Mouse (Mus musculus): ENCODE data around the gene Cldn2. TPM values are rescaled to one million over a fixed set of nuclear protein-coding genes. Genes with fewer than 3 reads are reported as not detected.

The Cldn2 gene
- polyA plus RNA-seq, 1 experiment, result not detected

DNA sequence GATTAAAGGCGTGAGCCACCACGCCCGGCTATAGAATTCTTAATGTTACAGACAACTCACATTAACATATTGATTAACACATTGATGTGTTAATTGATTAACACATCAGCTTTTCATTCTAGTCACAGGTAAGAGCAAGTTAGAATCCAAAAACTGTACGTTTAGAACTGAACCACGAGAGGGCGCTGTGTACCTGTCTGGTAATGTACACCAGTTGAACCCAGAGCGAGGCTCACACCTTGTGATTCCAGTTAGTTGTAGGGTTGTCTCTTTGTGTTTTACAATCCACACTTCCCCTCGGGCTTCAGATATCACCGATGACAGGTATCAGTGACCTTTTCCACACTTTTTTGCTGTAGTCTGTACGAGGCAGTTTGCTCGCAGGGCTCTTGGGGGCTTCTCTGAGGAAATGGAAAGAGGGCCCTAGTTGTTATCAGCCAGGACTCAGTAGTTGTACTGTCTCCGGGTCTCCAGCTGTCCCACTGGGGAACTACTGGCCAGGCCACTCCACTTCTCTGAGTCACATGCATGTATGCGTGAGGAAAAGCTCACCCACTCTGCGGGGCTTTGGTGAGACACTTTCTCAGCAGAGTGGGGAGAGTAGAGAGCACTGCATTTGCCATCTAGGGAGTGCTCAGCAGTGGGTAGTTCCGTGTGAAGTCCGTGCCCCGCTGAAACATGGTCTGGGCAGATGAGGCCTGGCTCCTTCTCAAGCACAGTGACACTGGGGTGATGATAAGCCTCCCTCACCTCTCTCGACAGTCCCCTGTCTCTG lies 26.1 kb upstream of the Cldn2 start:
- no peak overlapping the region for H3K4me3 ChIP-seq (ENCODE audit: insufficient read depth, poor library complexity, severe bottlenecking)
- H3K79me3 ChIP-seq (ENCODE audit: low read depth), result no peaks in the 10 kb centered on the region
- TF ChIP-seq CTCF (IDR thresholded peaks at IDR 0.05; ENCODE audit: control insufficient read depth, insufficient read depth, insufficient read length) (peak; percentile 30), MYOG (IDR thresholded peaks at IDR 0.05; ENCODE audit: control insufficient read depth, extremely low read depth, insufficient read length) (no peak), CEBPB (IDR thresholded peaks at IDR 0.05; ENCODE audit: low read depth) (no peak)
- H3ac ChIP-seq (ENCODE audit: control insufficient read depth, insufficient read length, low read depth), result peak overlapping the region; percentile 69
- H3K36me3 ChIP-seq (ENCODE audit: control insufficient read depth, insufficient read depth), result no peaks in the 10 kb centered on the region
- H3K27me3 ChIP-seq (ENCODE audit: control insufficient read depth, insufficient read depth, insufficient read length), result no peaks in the 10 kb centered on the region
- H3K79me2 ChIP-seq (ENCODE audit: control insufficient read depth, insufficient read depth), result no peaks in the 10 kb centered on the region

DNA sequence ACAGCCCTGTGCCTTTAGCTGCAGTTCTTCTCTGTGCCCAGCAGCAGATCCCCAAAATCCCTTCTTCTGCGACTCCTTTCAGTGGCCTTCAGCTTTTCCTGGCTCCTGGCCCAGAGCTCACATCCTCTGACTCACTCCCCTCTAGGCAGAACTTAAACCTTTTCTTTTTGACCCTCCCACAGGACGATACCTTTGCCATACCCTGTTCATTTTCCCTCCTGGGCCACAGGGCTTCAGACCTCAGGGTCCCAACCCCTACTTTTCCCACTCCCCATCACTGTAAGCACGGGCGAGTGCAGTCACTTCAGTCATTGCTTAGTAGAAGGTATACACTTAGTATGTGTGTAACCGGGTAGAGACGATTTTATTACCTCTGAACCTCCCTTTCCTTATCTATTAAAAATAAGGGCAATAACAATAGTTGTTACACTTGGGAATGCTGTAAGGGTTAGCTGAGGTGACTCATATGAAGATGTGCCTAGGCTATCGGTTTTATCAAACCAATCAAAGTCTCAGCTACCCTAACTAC lies 25.5 kb upstream of the Cldn2 start:
- Histone ChIP-seq H3K4me3 (ENCODE audit: insufficient read depth, poor library complexity, severe bottlenecking) (no peak overlapping the region), H3K36me3 (ENCODE audit: control insufficient read depth, insufficient read depth) (no peaks in the 10 kb centered on the region), H3K79me2 (ENCODE audit: control insufficient read depth, insufficient read depth) (no peaks in the 10 kb centered on the region), H3K79me3 (ENCODE audit: low read depth) (no peaks in the 10 kb centered on the region), H3ac (ENCODE audit: control insufficient read depth, insufficient read length, low read depth) (peak overlapping the region; percentile 69), H3K27me3 (ENCODE audit: control insufficient read depth, insufficient read depth, insufficient read length) (no peaks in the 10 kb centered on the region)
- TF ChIP-seq MAX (IDR thresholded peaks at IDR 0.05), result no peak
- no peak for TF ChIP-seq MYOD1 (IDR thresholded peaks at IDR 0.05; ENCODE audit: control insufficient read depth, insufficient read length, low read depth)
- no peak for TF ChIP-seq CTCF (IDR thresholded peaks at IDR 0.05; ENCODE audit: control insufficient read depth, insufficient read depth, insufficient read length)
- no peak for TF ChIP-seq CEBPB (IDR thresholded peaks at IDR 0.05; ENCODE audit: low read depth)
- TF ChIP-seq FOSL1 (IDR thresholded peaks at IDR 0.05; ENCODE audit: insufficient read depth, low read length, poor library complexity, severe bottlenecking), result no peak
- TF ChIP-seq USF1 (IDR thresholded peaks at IDR 0.05; ENCODE audit: low read depth), result no peak
- TF ChIP-seq MYOG (IDR thresholded peaks at IDR 0.05; ENCODE audit: control insufficient read depth, extremely low read depth, insufficient read length), result no peak

DNA sequence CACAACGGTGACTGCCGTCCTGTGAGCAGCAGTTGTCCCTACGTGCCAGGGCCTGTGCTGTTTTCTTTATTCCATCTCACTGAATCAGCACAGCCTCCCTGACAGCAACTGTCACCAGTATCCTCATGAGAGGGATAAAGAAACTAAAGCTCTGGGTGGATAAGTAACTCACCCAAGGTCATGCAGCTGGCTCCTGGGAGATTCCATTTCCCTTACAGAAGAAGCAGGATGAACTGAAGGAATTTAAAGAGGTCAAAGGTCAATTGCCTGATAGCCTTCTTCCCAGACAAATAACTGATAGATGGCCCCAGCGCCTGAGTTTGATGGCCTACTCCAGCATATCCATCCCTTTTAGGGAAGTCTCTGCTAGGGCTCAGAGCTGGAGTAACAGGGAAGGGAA lies 23.3 kb upstream of the Cldn2 start:
- Histone ChIP-seq H3K4me3 (ENCODE audit: insufficient read depth, poor library complexity, severe bottlenecking) (no peak overlapping the region), H3ac (ENCODE audit: control insufficient read depth, insufficient read length, low read depth) (no peak overlapping the region), H3K79me3 (ENCODE audit: low read depth) (no peaks in the 10 kb centered on the region), H3K36me3 (ENCODE audit: control insufficient read depth, insufficient read depth) (no peaks in the 10 kb centered on the region), H3K27me3 (ENCODE audit: control insufficient read depth, insufficient read depth, insufficient read length) (no peaks in the 10 kb centered on the region), H3K79me2 (ENCODE audit: control insufficient read depth, insufficient read depth) (no peaks in the 10 kb centered on the region)
- TF ChIP-seq MYOD1 (IDR thresholded peaks at IDR 0.05; ENCODE audit: control insufficient read depth, insufficient read length, low read depth) (no peak), FOSL1 (IDR thresholded peaks at IDR 0.05; ENCODE audit: insufficient read depth, low read length, poor library complexity, severe bottlenecking) (no peak), MYOG (IDR thresholded peaks at IDR 0.05; ENCODE audit: control insufficient read depth, extremely low read depth, insufficient read length) (no peak), USF1 (IDR thresholded peaks at IDR 0.05; ENCODE audit: low read depth) (no peak), MAX (IDR thresholded peaks at IDR 0.05) (no peak), CEBPB (IDR thresholded peaks at IDR 0.05; ENCODE audit: low read depth) (no peak), CTCF (IDR thresholded peaks at IDR 0.05; ENCODE audit: control insufficient read depth, insufficient read depth, insufficient read length) (no peak)

DNA sequence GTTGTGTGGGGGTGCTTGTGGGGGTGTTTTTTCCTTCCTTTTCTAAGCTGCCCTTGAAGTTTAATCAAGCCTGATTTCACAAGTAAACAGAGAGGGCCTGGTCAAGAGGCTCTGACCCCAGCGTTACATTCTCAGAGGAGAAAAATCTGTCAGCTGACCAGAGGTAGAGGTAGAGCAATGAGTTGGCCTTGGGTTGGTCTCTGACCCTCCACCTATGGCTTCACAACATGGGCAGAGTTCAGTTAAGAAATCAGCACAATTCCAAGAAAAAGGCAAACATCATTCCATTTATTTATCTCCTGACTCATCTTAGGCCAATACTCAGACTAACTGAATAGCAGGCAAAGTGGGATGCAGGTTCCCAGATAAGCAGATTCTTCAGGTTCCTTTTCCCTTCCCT lies 21.7 kb upstream of the Cldn2 start:
- Histone ChIP-seq H3K36me3 (ENCODE audit: control insufficient read depth, insufficient read depth) (no peaks in the 10 kb centered on the region), H3K79me2 (ENCODE audit: control insufficient read depth, insufficient read depth) (no peaks in the 10 kb centered on the region), H3K4me3 (ENCODE audit: insufficient read depth, poor library complexity, severe bottlenecking) (no peak overlapping the region), H3K79me3 (ENCODE audit: low read depth) (no peaks in the 10 kb centered on the region), H3K27me3 (ENCODE audit: control insufficient read depth, insufficient read depth, insufficient read length) (no peaks in the 10 kb centered on the region), H3ac (ENCODE audit: control insufficient read depth, insufficient read length, low read depth) (no peak overlapping the region)
- TF ChIP-seq MAX (IDR thresholded peaks at IDR 0.05) (no peak), USF1 (IDR thresholded peaks at IDR 0.05; ENCODE audit: low read depth) (no peak), CTCF (IDR thresholded peaks at IDR 0.05; ENCODE audit: control insufficient read depth, insufficient read depth, insufficient read length) (no peak), CEBPB (IDR thresholded peaks at IDR 0.05; ENCODE audit: low read depth) (no peak), MYOD1 (IDR thresholded peaks at IDR 0.05; ENCODE audit: control insufficient read depth, insufficient read length, low read depth) (no peak), MYOG (IDR thresholded peaks at IDR 0.05; ENCODE audit: control insufficient read depth, extremely low read depth, insufficient read length) (no peak), FOSL1 (IDR thresholded peaks at IDR 0.05; ENCODE audit: insufficient read depth, low read length, poor library complexity, severe bottlenecking) (no peak)

DNA sequence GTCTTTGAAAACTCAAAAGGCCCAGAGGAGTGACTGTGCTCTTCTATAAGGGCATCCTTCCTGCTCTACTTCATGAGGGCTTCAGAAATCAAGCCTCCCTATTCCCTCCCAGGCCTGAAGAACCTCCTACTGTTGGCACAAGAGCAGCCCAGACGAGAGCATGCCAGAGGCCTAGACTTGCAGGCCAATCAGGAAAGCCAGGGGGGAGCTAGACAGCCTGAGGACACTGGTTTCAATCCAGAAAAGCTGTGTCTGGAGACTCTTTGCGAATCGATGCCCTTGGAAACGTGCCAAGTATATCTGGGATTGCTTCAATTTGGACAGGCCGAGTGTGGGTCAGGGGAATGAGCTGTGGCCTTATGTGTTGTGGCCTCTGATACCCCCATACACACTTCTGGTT lies 21.2 kb upstream of the Cldn2 start:
- Histone ChIP-seq H3K27me3 (ENCODE audit: control insufficient read depth, insufficient read depth, insufficient read length) (no peaks in the 10 kb centered on the region), H3K79me3 (ENCODE audit: low read depth) (no peaks in the 10 kb centered on the region), H3ac (ENCODE audit: control insufficient read depth, insufficient read length, low read depth) (no peak overlapping the region), H3K79me2 (ENCODE audit: control insufficient read depth, insufficient read depth) (no peaks in the 10 kb centered on the region), H3K36me3 (ENCODE audit: control insufficient read depth, insufficient read depth) (no peaks in the 10 kb centered on the region), H3K4me3 (ENCODE audit: insufficient read depth, poor library complexity, severe bottlenecking) (no peak overlapping the region)
- no peak for TF ChIP-seq MAX (IDR thresholded peaks at IDR 0.05)
- no peak for TF ChIP-seq USF1 (IDR thresholded peaks at IDR 0.05; ENCODE audit: low read depth)
- no peak for TF ChIP-seq MYOD1 (IDR thresholded peaks at IDR 0.05; ENCODE audit: control insufficient read depth, insufficient read length, low read depth)
- no peak for TF ChIP-seq MYOG (IDR thresholded peaks at IDR 0.05; ENCODE audit: control insufficient read depth, extremely low read depth, insufficient read length)
- TF ChIP-seq CEBPB (IDR thresholded peaks at IDR 0.05; ENCODE audit: low read depth), result no peak
- no peak for TF ChIP-seq CTCF (IDR thresholded peaks at IDR 0.05; ENCODE audit: control insufficient read depth, insufficient read depth, insufficient read length)
- no peak for TF ChIP-seq FOSL1 (IDR thresholded peaks at IDR 0.05; ENCODE audit: insufficient read depth, low read length, poor library complexity, severe bottlenecking)
